Mouse (Mus musculus) 3134 (cell line): ENCODE data around the gene Cdhr2.
A peak's percentile ranks its signal among the peaks of the same experiment; 100 is the strongest.

Source experiments
- DNase-seq: peaks from one replicate; pipeline ENCODE4 v3.0.0-alpha.2; 2011; ENCODE audit warnings: low spot score; ENCODE audit not compliant: insufficient read length; ENCODE audit errors: extremely low read depth

Cdhr2 gene

GRCm38 (mm10) chr13:54701243-54701642 lies at the start of gene Cdhr2:
TSS of gene Cdhr2 (plus strand) at chr13:54701461.
- no peak for DNase-seq

- no peak for DNase-seq
Observed at GRCm38 (mm10) chr13:54660877-54661276, 40.4 kb upstream of the Cdhr2 start.

- DNase-seq, result no peak
Observed at GRCm38 (mm10) chr13:54661358-54661757, 39.9 kb upstream of the Cdhr2 start.

GRCm38 (mm10) chr13:54663999-54664398 lies 37.3 kb upstream of the Cdhr2 start:
- no peak for DNase-seq

GRCm38 (mm10) chr13:54664509-54664908 lies 36.8 kb upstream of the Cdhr2 start:
- no peak for DNase-seq

- no peak for DNase-seq
Observed at GRCm38 (mm10) chr13:54665062-54665461, 36.2 kb upstream of the Cdhr2 start.

GRCm38 (mm10) chr13:54670491-54670890 lies 30.8 kb upstream of the Cdhr2 start:
- no peak for DNase-seq

- DNase-seq, result no peak
Observed at GRCm38 (mm10) chr13:54675895-54676590, 25.2 kb upstream of the Cdhr2 start.

- DNase-seq, result no peak
Observed at GRCm38 (mm10) chr13:54678263-54678662, 23.0 kb upstream of the Cdhr2 start.

- no peak for DNase-seq
Observed at GRCm38 (mm10) chr13:54680184-54680853, 20.9 kb upstream of the Cdhr2 start.

GRCm38 (mm10) chr13:54681291-54681690 lies 20.0 kb upstream of the Cdhr2 start:
- DNase-seq, result no peak

- no peak for DNase-seq
Observed at GRCm38 (mm10) chr13:54683301-54683700, 18.0 kb upstream of the Cdhr2 start.

- DNase-seq, result no peak
Observed at GRCm38 (mm10) chr13:54684140-54684896, 16.9 kb upstream of the Cdhr2 start.

GRCm38 (mm10) chr13:54685174-54685573 lies 16.1 kb upstream of the Cdhr2 start:
- no peak for DNase-seq

GRCm38 (mm10) chr13:54686139-54687053 lies 14.9 kb upstream of the Cdhr2 start:
- DNase-seq, result no peak

GRCm38 (mm10) chr13:54687096-54687495 lies 14.2 kb upstream of the Cdhr2 start:
- peak; percentile 71 for DNase-seq

GRCm38 (mm10) chr13:54687575-54688424 lies 13.5 kb upstream of the Cdhr2 start:
- DNase-seq, result peak; percentile 96

GRCm38 (mm10) chr13:54690151-54690740 lies 11.0 kb upstream of the Cdhr2 start:
- DNase-seq, result no peak

- no peak for DNase-seq
Observed at GRCm38 (mm10) chr13:54691737-54692136, 9.5 kb upstream of the Cdhr2 start.
